Mouse (Mus musculus) fat pad, adult 2 months (tissue): ENCODE results near the gene Krt88.

Experiments
- DNase-seq: peaks from one replicate; pipeline ENCODE4 v3.0.0-alpha.2; 2011; ENCODE audit warnings: low read depth, low spot score; ENCODE audit errors: extremely low read depth

Krt88 gene

GRCm38 (mm10) chr15:101447444-101447843, at the start of gene Krt88:
Krt88 (plus strand) TSS chr15:101447744.
- no peak for DNase-seq

- no peak for DNase-seq
Observed at GRCm38 (mm10) chr15:101398269-101398668, 49.3 kb upstream of the Krt88 start.

DNA sequence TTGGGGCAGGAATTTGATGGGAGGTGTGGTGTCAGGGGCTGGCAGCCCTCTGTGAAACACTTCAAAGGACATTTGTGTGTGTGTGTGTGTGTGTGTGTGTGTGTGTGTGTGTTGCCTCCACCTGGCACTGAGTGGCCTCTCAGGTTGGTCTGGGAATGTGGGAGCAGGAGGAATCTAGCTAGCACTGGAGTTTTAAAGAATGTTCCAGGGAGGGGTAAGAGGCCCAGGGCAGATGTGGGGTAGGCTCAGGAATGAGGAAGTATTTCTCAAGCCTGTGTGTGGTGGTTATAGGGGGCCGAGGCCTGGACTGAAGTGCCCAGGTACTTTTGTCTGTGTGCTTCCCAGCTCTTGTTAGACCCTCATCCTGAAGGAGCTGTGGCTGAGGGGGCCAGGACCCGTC, 36.8 kb upstream of the Krt88 start, which contains the start of gene Krt7:
Gene Krt7 (plus strand): TSS at position 269 of the 400 bp plus-strand sequence.
- DNase-seq: no peak

GRCm38 (mm10) chr15:101412188-101412587, 35.4 kb upstream of the Krt88 start:
- DNase-seq: no peak

- no peak for DNase-seq
Observed at GRCm38 (mm10) chr15:101413916-101414635, 33.5 kb upstream of the Krt88 start.

DNA sequence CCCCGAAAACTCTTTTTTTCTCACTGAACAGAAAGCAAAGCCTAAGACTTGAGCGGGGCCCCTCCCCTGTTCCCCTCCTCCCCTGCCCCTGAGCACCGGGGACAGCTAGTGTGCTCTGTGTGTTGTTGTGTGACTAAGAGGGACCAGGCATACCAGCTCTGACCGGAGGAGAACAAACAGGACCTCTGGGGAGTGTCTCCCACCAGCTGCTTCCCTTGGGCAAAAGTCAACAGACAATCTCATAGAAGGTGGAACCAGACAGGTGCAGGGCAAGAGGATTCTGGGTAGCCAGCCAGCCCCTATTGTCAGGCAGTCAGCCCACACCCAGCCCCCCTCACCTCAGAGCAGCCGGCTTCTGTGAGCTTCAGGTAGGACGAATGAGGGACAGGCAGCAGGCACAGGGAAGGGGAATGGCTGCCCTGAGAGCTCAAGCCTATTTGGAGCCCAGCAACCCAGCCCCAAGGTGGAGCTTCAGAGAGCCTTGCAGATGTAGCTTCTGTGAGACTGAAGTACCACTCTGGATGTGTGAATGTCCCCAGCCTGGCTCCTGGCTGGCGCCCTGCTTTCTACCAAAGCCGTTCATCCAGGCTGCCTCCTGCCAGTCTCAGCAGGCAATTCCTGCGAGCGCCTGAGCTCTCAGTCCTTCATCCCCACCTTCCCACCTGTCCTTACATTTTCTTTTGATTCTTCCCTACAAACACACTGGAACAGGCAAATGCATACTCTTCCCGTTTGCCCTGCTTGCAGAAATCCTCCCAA, 32.6 kb upstream of the Krt88 start:
- DNase-seq: no peak

GRCm38 (mm10) chr15:101418950-101419349, 28.6 kb upstream of the Krt88 start:
- DNase-seq: no peak

- no peak for DNase-seq
Observed at GRCm38 (mm10) chr15:101420903-101421302, 26.6 kb upstream of the Krt88 start.

DNA sequence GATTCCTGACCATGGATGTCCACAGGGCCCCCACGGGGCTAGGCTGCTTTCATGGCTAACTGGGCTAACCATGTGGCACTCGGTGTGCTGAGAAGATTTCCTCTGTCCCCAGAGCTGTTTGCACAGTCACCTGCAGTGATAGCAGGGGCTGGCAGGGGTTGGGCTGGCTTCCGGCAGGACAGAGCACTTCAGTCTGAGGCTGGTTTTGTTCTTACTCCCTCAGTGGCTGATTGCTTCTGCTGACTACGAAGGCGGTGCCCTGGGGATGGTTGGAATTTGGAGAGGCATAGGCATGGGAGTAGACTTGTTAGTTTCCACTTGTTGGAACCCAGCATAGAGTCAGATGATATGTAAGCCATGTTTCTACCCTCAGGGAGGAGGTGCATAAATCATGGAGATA, 22.6 kb upstream of the Krt88 start:
- no peak for DNase-seq

DNA sequence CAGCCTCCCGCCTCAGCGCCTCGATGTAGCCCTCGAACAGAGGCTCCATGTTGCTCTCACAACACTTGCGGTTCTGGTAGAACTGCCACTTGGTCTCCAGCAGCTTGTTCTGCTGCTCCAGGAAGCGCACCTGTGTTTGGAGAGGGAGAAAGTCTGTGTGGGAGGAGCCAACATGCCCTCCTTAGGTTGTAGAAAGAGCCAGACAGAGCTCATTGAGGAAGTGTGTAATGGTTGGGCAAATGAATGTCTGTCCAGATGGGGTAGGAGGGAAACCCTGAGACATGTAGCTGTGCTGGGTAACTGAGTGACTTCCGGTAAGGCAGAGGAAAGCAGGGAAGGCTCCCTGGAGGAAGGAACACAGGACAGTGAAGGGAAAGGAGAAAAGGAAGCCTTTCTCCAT, 10.9 kb upstream of the Krt88 start:
- DNase-seq: no peak

GRCm38 (mm10) chr15:101438555-101438954, 9.0 kb upstream of the Krt88 start, which contains the start of gene Krt87:
Krt87 (minus strand) TSS chr15:101438804.
- no peak for DNase-seq

DNA sequence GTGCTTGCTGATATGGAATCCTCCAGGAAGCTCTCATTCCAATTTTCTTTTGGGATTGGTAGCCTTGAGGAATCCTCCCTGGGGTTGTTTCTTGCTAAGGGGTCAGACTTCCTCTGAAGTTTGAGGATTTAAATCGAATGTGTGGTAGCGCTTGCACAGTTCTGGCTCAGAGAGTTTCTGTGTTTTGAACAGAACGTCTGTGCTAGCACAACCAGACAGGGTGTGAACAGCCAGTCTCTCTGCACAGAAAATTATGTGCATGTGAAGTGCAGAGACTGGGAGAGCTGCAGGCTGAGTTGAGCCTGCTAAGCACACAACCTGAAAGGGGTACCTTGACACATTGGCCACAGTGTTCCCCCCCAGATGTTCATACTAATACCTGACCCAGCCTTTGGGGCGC, 6.7 kb upstream of the Krt88 start:
- DNase-seq: no peak

DNA sequence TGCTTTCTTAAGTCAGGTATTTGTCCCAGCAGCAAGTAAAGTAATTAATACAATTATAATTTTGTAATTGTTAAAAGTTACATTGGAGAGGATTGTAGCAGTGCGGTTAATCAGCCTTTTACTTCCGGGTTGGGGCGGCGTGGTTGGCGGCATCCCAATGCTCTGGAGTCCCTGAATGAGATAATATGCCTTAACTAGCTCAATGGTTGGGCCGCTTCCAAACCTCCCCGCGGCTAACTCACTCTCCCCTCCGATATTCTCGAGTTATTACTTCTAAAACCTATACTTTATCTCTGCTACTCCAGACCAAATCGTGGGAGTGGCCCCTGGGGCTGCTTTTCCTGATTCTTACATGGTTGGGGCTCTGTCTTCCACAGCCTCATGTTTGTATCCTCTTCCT, 972 bp upstream of the Krt88 start:
- DNase-seq: no peak

DNA sequence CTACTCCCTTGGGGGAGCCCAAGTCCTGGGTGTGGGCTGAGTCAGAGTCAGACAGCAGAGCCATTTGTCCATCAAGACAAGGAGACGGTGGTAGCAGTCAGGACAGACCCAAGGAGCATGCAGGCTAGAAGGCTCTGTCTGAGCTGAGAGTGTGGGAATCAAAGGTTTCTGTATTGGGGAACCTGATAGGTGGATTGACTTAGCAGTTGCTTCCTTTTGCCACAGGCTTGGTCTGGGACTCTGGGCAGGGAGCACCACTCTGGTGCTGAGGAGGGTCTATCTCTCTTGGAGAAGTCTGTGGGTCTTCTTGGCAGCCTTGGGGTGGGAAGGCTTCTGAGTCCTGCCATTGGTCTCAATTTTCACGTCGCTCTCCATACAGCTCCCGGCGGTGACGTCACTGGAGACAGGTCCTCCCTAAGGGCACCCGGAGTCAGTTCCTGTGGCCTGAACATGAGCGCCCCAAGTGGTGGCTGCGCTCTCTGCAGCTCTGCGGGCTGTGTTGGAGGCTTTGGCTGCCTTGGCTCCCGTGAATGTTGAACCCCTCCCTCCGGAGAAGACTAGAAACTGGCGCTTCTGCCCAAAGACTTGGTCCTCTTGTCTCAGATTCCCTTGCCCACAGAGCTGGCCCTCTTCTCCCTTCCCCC, 5.7 kb downstream of the Krt88 start:
- no peak for DNase-seq

DNA sequence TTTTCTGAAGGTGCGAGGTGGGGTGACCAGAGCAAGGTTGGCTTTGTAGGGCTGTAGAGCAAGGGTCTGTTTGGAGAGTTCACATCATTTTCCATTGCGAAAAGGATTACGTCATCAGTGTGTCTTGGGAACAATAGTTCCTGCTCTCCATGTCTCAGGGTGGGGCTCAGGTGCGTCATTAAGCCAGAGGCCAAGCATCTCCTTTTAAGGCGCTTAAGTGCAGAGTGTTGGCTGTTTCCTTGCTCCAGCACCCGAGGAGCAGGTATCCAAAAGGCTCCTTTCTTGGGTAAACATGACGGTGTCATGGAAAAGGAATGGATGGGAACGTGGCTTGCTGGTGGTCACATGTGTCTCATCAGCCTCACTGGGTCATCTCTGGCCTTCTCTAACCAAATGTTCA, 7.2 kb downstream of the Krt88 start:
- DNase-seq: no peak

DNA sequence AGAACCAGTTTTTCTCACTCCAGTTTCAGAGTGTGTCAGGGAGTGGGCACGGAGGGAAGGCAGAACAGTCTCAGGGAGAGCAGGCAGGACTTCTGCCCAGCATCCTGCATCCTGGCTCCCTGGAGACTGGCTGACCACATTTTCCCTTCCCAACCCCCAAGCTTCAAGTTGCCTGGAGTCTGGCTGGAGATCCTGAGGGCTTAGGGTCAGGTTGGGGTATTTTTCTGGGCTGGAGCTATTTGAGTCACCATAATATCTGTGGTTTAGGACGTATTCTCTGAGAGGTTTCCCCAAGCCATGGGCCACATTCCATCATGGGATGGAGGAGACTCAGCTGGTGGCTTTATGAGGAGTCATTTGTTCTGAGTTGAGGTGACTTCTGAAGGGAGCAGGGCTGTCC, 7.7 kb downstream of the Krt88 start:
- DNase-seq: no peak

DNA sequence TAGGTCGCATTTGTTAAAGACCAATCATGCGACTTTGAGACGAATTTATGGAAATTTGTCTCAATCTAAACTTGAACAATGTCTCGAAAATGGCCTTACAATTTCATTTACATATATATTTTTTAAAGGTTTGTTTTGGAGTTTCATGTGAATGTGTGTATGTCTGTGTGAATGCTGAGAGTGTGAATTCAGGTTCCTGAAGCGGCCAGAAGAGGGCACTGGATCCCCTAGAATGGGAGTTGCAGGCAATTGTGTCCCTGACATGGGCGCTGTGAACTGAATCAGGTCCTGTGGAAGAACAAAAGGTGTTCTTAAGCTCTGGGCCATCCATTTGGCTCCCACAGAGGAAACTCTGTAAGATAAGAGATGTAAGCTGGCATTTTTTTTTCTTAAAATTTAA, 8.3 kb downstream of the Krt88 start:
- DNase-seq: no peak

DNA sequence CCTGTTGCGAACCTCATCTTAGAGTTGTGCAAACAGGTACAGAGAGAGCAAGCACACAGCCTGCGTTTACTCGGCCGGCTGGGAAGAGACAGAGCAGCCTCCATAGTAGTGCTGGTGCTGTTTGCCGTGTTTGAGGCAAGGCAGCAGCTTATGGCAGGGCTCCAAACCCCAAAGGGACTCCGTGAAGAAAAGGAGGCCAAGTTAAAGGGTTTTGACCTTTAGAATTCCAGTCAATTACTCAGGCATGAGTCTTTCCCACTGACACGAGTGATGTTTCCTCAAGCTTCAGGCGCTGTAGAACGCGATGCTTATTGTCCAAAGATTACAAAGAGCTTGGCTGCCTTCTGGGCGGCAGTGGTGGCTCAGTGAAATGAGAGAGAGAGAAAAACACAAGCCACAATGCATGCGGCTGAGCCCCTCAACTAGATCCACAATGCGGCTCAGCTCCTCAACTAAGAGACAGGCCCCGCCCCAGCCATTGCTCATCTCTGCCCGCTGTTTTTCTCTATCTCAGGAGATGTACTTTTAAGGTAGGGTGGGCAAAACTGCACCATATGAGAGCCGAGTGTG, 10.9 kb downstream of the Krt88 start:
- no peak for DNase-seq

GRCm38 (mm10) chr15:101459283-101459682, 11.7 kb downstream of the Krt88 start:
- DNase-seq: no peak

DNA sequence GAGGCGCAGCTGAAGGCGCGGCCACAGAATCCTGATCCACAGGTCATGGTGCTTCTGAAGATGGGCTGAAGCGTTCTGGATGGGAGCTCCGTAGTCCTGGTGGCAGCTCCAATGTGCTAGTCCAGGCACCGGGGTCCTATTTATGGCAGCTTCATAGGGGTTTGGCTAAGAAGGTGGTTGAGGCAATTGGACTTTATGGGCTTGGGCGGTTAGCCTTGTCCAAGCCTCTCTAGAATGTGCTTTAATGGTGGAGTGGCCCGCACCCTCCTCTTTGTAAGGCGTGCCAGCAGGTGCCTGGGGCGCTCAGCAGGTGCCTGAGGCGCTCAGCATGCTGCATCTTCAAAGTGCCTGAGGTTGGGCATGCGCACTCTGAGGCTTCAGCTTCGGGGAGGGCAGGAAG, 16.1 kb downstream of the Krt88 start, which contains the start of gene Krt81:
Gene Krt81 (minus strand): TSS at position 101 of the 400 bp plus-strand sequence.
- DNase-seq: no peak

DNA sequence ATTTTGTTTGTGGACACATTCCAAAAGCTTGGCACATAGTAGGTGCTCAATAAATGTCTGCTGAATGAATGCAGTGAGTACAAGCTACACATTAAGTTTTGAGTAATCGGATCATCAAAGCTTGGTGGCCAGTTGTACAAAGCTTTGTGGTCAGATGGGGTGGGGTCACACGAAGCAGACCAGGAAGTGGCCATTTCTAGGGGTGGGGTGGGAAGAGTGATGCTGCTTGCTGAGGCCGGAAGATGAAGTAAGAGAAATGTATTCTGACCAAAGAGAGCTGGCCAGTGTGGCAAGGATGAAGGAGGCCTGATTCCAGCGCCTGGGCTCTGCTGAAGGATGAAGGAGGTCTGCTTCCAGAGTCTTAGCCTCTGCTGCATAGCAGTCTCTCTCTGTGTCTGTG, 21.5 kb downstream of the Krt88 start:
- DNase-seq: no peak
